Mouse (Mus musculus): ENCODE results near the gene Rapgef5. TPM values are rescaled to one million over a fixed set of nuclear protein-coding genes. Genes with fewer than 3 reads are reported as not detected.
A peak's percentile ranks its signal among the peaks of the same experiment; 100 is the strongest.

Gene Rapgef5
- total RNA-seq, 2 experiments from 2014 or later = 47.8 to 48.9 TPM

- DNase-seq = no peak
- intact Hi-C loops (cut with DNase I) = loop anchor here (5.0 kb wide), 3 partner anchors 40 to 235 kb away; no protein-coding TSS in a partner anchor
Observed at GRCm38 (mm10) chr12:117661871-117662270, 145.6 kb downstream of the Rapgef5 start.

GRCm38 (mm10) chr12:117663637-117664036 lies 147.4 kb downstream of the Rapgef5 start:
- intact Hi-C loops (cut with DNase I) = loop anchor here (5.0 kb wide), 3 partner anchors 39 to 236 kb away; no protein-coding TSS in a partner anchor
- DNase-seq = peak; percentile 23 to 37

- no peak for DNase-seq
- intact Hi-C loops (cut with DNase I) = loop anchor here (5.0 kb wide), 3 partner anchors 38 to 237 kb away; no protein-coding TSS in a partner anchor
Observed at GRCm38 (mm10) chr12:117664644-117665043, 148.4 kb downstream of the Rapgef5 start.

- DNase-seq = no peak
- intact Hi-C loops (cut with DNase I) = no loop called here
Observed at GRCm38 (mm10) chr12:117666391-117666790, 150.1 kb downstream of the Rapgef5 start.

GRCm38 (mm10) chr12:117669610-117670400 lies 153.5 kb downstream of the Rapgef5 start:
- intact Hi-C loops (cut with DNase I) = no loop called here

GRCm38 (mm10) chr12:117673188-117673587 lies 156.9 kb downstream of the Rapgef5 start:
- DNase-seq = no peak
- intact Hi-C loops (cut with DNase I) = no loop called here

More at GRCm38 (mm10) chr12:117669610-117670400, 153.5 kb downstream of the Rapgef5 start:
- DNase-seq = no peak

- intact Hi-C loops (cut with DNase I) = no loop called here
- DNase-seq = no peak
Observed at GRCm38 (mm10) chr12:117674511-117674910, 158.2 kb downstream of the Rapgef5 start.

- intact Hi-C loops (cut with DNase I) = no loop called here
Observed at GRCm38 (mm10) chr12:117676265-117676664, 160.0 kb downstream of the Rapgef5 start.

GRCm38 (mm10) chr12:117678916-117679315 lies 162.6 kb downstream of the Rapgef5 start:
- intact Hi-C loops (cut with DNase I) = no loop called here

More at GRCm38 (mm10) chr12:117676265-117676664, 160.0 kb downstream of the Rapgef5 start:
- no peak for DNase-seq

GRCm38 (mm10) chr12:117679795-117680194 lies 163.5 kb downstream of the Rapgef5 start:
- intact Hi-C loops (cut with DNase I) = no loop called here
- DNase-seq = no peak

More at GRCm38 (mm10) chr12:117678916-117679315, 162.6 kb downstream of the Rapgef5 start:
- no peak for DNase-seq

GRCm38 (mm10) chr12:117681273-117681672 lies 165.0 kb downstream of the Rapgef5 start:
- DNase-seq = no peak
- intact Hi-C loops (cut with DNase I) = no loop called here

GRCm38 (mm10) chr12:117683377-117683776 lies 167.1 kb downstream of the Rapgef5 start:
- DNase-seq = no peak
- intact Hi-C loops (cut with DNase I) = no loop called here

GRCm38 (mm10) chr12:117683984-117684383 lies 167.7 kb downstream of the Rapgef5 start:
- intact Hi-C loops (cut with DNase I) = no loop called here
- DNase-seq = no peak

GRCm38 (mm10) chr12:117684788-117685187 lies 168.5 kb downstream of the Rapgef5 start:
- intact Hi-C loops (cut with DNase I) = no loop called here
- no peak for DNase-seq

- DNase-seq = no peak
- intact Hi-C loops (cut with DNase I) = no loop called here
Observed at GRCm38 (mm10) chr12:117685336-117685735, 169.1 kb downstream of the Rapgef5 start.

- intact Hi-C loops (cut with DNase I) = no loop called here
- no peak for DNase-seq
Observed at GRCm38 (mm10) chr12:117686732-117687131, 170.5 kb downstream of the Rapgef5 start.

GRCm38 (mm10) chr12:117688655-117689548 lies 172.6 kb downstream of the Rapgef5 start:
- peak in 1 of 2 experiments; percentile 22 for DNase-seq

GRCm38 (mm10) chr12:117691336-117691735 lies 175.1 kb downstream of the Rapgef5 start:
- intact Hi-C loops (cut with DNase I) = no loop called here
- no peak for DNase-seq

More at GRCm38 (mm10) chr12:117688655-117689548, 172.6 kb downstream of the Rapgef5 start:
- intact Hi-C loops (cut with DNase I) = no loop called here

- no peak for DNase-seq
- intact Hi-C loops (cut with DNase I) = no loop called here
Observed at GRCm38 (mm10) chr12:117692775-117693174, 176.5 kb downstream of the Rapgef5 start.

- intact Hi-C loops (cut with DNase I) = loop anchor here (5.0 kb wide), 1 partner anchor 38 kb away; no protein-coding TSS in a partner anchor
- DNase-seq = no peak
Observed at GRCm38 (mm10) chr12:117699950-117700665, 183.8 kb downstream of the Rapgef5 start.
